Mouse (Mus musculus) intestine, embryonic 16.5 days (tissue): ENCODE results near the gene Crabp2. TPM values are rescaled to one million over a fixed set of nuclear protein-coding genes. Genes with fewer than 3 reads are reported as not detected.

Experiments used
- ATAC-seq: fragments of 200-750 bp; cut with Nextera tagmentation; 2 replicates; pipeline ENCODE4 v1.8.0; 2017; ENCODE audit warnings: moderate TSS enrichment, moderate library complexity
- H3K27ac ChIP-seq: fragments of 300-500 bp; sonication (generic); 2 replicates; pipeline ENCODE4 v1.5.1; 2014; ENCODE audit warnings: mild to moderate bottlenecking, low read length
- H3K27me3 ChIP-seq: fragments of 300-500 bp; sonication (generic); replicated peaks from 2 replicates; pipeline ENCODE4 v1.6.1; 2014; ENCODE audit warnings: low read length, control low read depth, mixed read lengths; ENCODE audit not compliant: control insufficient read depth, insufficient read depth
- H3K36me3 ChIP-seq: fragments of 300-500 bp; sonication (generic); 2 replicates; pipeline ENCODE4 v1.6.1; 2014; ENCODE audit warnings: low read length, control low read depth; ENCODE audit not compliant: control insufficient read depth, insufficient read depth
- H3K4me1 ChIP-seq: fragments of 300-500 bp; sonication (generic); 2 replicates; pipeline ENCODE4 v1.6.1; 2014; ENCODE audit warnings: low read length, control low read depth, mixed read lengths; ENCODE audit not compliant: control insufficient read depth, insufficient read depth
- H3K4me2 ChIP-seq: fragments of 300-500 bp; sonication (generic); 2 replicates; pipeline ENCODE4 v1.6.1; 2014; ENCODE audit warnings: low read depth, low read length, control low read depth
- H3K4me3 ChIP-seq: fragments of 300-500 bp; sonication (generic); 2 replicates; pipeline ENCODE4 v1.5.1; 2014; ENCODE audit warnings: mild to moderate bottlenecking, low read length
- H3K9ac ChIP-seq: fragments of 300-500 bp; sonication (generic); 2 replicates; pipeline ENCODE4 v1.6.1; 2014; ENCODE audit warnings: low read depth, low read length
- H3K9me3 ChIP-seq: fragments of 300-500 bp; sonication (generic); 2 replicates; pipeline ENCODE4 v1.6.1; 2016; ENCODE audit warnings: low read length, control low read depth; ENCODE audit not compliant: control insufficient read depth
- WGBS: fragments of 180-500 bp; shearing (Covaris S2); extraction: QIAGEN DNeasy Blood & Tissue Kit; methylation state at CpG from one replicate; pipeline ENCODE4 v1.1.7; 2014; 5-methylcytosine and 5-hydroxymethylcytosine counted together
- polyA plus RNA-seq: library from polyadenylated mRNA; unstranded; fragments of >200 nt; fragmentation: Nextera tagmentation; extraction: Ambion mirVana; gene quantifications from 2 replicates; pipeline ENCODE4 v1.2.1, GENCODE M21; 2015

The Crabp2 gene
- polyA plus RNA-seq, 1 experiment from 2014 or later, result 3.8 TPM

DNA sequence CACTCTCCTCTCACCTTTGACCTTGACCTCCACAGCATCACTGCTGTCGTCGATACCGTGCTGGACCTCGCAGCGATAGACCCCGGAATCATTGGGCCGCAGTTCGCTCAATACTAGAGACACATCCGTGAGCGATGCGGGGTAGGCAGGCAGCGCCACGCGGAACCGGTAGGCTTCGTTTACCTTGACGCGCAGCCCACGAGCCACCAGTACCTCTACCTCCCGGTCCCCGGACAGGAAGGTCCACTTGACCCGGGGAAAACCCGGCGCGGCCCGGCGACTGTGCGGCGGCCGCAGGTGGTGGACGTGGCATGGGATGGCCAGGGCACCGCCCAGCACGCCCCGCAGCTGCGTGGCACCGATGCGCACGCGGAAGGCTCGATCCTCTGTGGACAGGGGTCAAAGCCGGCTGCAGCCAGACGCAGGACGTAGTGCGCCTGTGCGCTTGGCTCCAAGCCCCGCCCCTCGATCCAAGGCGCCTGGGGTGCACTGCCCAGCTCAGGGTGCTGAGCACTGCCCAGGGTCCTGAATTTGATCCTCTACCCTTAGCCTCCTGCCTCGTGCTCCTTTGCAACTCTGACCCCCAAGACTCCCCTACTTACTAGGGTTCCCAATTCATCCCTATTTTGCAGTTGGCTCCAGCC, 48.6 kb downstream of the Crabp2 start:
- peak; percentile 61; the same call in 1 of the 2 replicates for ATAC-seq
- Histone ChIP-seq H3K9ac (no peak overlapping the region), H3K4me1 (peaks cover 13% of the 10 kb centered on the region; the same call in 1 of the 2 replicates), H3K27me3 (peaks cover 99% of the 10 kb centered on the region), H3K9me3 (no peaks in the 10 kb centered on the region), H3K36me3 (no peaks in the 10 kb centered on the region), H3K4me2 (peak overlapping the region; percentile 64), H3K27ac (no peak overlapping the region), H3K4me3 (peak overlapping the region; percentile 42)
- WGBS, result 1% methylated on average over 49 of the region's 49 CpGs

DNA sequence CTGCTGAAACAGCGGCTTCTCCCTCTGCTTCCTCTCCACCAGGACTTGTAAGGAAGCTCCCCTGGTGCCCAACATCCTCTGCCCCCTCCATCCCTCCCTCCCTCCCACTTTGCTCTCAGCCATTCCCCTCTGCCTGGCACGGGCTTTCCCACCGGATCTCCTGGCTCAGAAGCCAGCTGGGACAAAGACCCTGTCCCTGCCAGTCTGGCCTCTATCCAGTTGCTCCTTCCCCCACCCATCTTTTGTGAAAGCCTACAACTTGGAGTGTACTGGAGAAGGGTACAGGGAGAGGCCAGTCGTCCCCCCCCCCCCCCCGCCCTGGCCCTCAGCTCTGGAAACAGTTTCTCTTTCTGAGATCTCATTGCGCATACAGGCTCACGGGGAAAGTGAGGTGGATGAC, 50.3 kb downstream of the Crabp2 start:
- Histone ChIP-seq H3K4me1 (peaks cover 13% of the 10 kb centered on the region; the same call in 1 of the 2 replicates), H3K27me3 (peaks cover 99% of the 10 kb centered on the region), H3K9ac (no peak overlapping the region), H3K27ac (no peak overlapping the region), H3K4me2 (no peak overlapping the region), H3K36me3 (no peaks in the 10 kb centered on the region), H3K4me3 (no peak overlapping the region), H3K9me3 (no peaks in the 10 kb centered on the region)
- 11% methylated on average over 7 of the region's 7 CpGs for WGBS
- ATAC-seq, result no peak

DNA sequence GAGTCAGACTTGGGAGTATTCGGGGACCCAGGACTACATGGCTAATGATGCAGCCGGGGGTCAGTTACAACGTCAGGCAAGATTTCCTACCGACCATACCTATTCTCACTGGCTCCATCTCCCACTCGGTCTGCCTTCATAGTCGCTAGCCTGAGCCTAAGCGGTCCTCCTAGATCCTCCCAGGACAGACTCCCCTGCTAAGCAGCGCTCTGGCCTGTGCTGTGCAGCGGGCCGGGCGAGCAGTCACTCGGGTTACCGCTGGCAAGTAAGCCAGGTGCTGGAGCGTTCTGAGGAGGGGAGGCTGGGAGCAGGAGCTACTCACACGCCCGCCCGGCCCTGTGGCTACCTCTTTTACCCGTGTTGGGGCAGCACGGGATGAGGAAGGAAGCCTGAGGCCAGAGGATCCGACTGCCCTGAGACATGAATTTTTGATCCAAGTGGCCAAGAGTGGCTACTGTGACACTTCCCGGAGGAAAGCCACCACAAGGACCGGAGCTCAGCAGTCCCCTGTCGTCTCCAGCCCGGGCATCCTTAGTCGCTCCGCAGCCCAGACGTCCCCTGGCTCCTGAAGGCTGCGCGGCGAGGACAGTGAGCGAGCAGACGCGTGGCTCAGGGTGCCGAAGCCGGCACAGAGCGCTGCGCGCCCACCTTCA, 50.9 kb downstream of the Crabp2 start:
- Histone ChIP-seq H3K36me3 (no peaks in the 10 kb centered on the region), H3K4me3 (peak overlapping the region; percentile 40), H3K9me3 (no peaks in the 10 kb centered on the region), H3K4me1 (peaks cover 13% of the 10 kb centered on the region; the same call in 1 of the 2 replicates), H3K27ac (no peak overlapping the region), H3K4me2 (peak overlapping the region; percentile 59), H3K9ac (no peak overlapping the region), H3K27me3 (peaks cover 95% of the 10 kb centered on the region)
- WGBS, result 1% methylated on average over 38 of the region's 38 CpGs
- no peak for ATAC-seq

DNA sequence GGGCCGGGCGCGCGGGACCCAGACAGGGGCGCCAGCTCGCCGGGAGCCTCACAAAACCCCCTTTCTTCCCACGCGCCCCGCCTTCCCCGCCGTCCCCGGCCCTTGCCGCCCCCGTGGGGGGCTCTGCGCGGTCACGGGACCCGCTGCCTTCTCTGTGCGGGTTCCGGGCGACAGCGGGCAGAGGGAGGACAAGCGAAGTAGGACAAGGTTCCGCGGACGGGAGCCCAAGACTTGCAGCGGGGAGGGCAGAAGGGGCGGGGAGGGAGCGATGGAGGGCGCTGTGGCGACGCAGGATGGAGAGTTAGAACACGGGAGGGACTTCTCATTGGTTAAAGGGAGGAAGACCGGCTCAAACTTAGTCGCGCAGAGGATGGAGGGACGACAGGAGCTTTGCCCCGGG, 51.7 kb downstream of the Crabp2 start, which contains the start of gene Bcan:
Gene Bcan (minus strand): TSS at position 50 of the 400 bp plus-strand sequence.
- no peaks in the 10 kb centered on the region for H3K9me3 ChIP-seq
- peak within 1 kb of the TSS; percentile 59 for H3K4me2 ChIP-seq
- no peak for ATAC-seq
- no peaks in the 10 kb centered on the region for H3K36me3 ChIP-seq
- 0% methylated on average over 39 of the region's 39 CpGs for WGBS
- H3K4me1 ChIP-seq, result peaks cover 13% of the 10 kb centered on the region; the same call in 1 of the 2 replicates
- peaks cover 87% of the 10 kb centered on the region for H3K27me3 ChIP-seq
- H3K9ac ChIP-seq, result no peak within 1 kb of the TSS
- no peak within 1 kb of the TSS for H3K27ac ChIP-seq
- H3K4me3 ChIP-seq, result peak within 1 kb of the TSS; percentile 40

DNA sequence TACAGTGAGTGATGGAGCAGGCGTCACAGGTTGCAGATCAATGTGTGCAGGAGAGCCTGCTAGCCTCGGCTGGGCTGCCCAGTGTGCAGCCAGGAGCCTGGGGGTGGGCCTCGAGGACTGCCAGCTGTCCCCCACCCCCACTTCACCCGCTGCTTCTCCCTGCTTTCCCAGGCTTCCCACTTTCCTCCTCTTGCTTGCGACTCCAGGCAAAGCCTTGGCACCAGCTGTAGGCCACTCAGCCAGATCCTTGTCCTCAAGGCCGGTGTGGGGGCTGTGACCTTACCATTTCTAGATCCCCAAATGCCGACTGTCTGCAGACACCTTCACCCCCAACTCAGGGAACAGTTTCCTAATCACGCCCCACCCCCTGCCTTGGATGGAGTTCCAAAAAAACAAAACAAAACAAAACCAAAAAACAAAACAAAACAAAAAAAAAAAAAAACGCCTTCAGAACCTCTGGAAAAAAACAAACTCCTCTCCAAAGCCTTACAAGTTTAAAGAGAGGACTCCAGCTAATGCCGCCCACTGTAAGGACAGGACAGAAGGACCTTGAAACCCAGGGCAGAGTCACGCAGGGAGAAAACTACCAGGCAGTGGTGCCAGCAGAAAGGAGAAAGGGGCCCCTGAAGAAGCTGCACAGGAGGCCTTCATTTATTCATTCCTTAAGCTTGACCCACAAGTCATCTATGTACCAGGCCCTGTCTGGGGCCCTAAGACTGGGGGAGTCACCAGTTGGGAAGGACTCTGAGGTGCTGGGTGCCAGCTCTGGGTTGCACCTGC, 52.5 kb downstream of the Crabp2 start:
- no peak overlapping the region for H3K27ac ChIP-seq
- peaks cover 13% of the 10 kb centered on the region; the same call in 1 of the 2 replicates for H3K4me1 ChIP-seq
- 13% methylated on average over 11 of the region's 11 CpGs for WGBS
- H3K36me3 ChIP-seq, result no peaks in the 10 kb centered on the region
- H3K9ac ChIP-seq, result no peak overlapping the region
- ATAC-seq, result no peak
- H3K4me3 ChIP-seq, result no peak overlapping the region
- H3K9me3 ChIP-seq, result 0 out of 2 replicates have a peak, but pooled peaks cover 3% of the 10 kb centered on the region
- H3K4me2 ChIP-seq, result no peak overlapping the region
- H3K27me3 ChIP-seq, result peaks cover 81% of the 10 kb centered on the region

GRCm38 (mm10) chr3:88002291-88002976, 54.0 kb downstream of the Crabp2 start:
- Histone ChIP-seq H3K9me3 (0 out of 2 replicates have a peak, but pooled peaks cover 3% of the 10 kb centered on the region), H3K27ac (no peak overlapping the region), H3K4me1 (0 out of 2 replicates have a peak, but pooled peaks cover 9% of the 10 kb centered on the region), H3K36me3 (no peaks in the 10 kb centered on the region), H3K27me3 (peaks cover 67% of the 10 kb centered on the region), H3K4me3 (no peak overlapping the region; the same call in 1 of the 2 replicates), H3K4me2 (no peak overlapping the region), H3K9ac (no peak overlapping the region)
- ATAC-seq, result no peak
- WGBS, result 5% methylated on average over 17 of the region's 17 CpGs

Other genes with a start within 250 kb of the Crabp2 start
- gene Lrrc71, start 200.0 kb upstream of the Crabp2 start, polyA plus RNA-seq, result 0.39 and 0.58 TPM in 2 replicates
- gene Ntrk1, start 153.5 kb upstream of the Crabp2 start, polyA plus RNA-seq, result 1.4 and 1.6 TPM in 2 replicates
- gene Insrr, start 151.7 kb upstream of the Crabp2 start, polyA plus RNA-seq, result 0.27 and 0.39 TPM in 2 replicates
- gene Pear1, start 124.4 kb upstream of the Crabp2 start, polyA plus RNA-seq, result 22.2 and 22.5 TPM in 2 replicates
- 0.36 and 0.37 TPM in 2 replicates for gene Sh2d2a, start 101.9 kb upstream of the Crabp2 start, polyA plus RNA-seq
- gene Prcc, start 63.1 kb upstream of the Crabp2 start, polyA plus RNA-seq, result 9.8 and 10.7 TPM in 2 replicates
- 75.5 and 76.0 TPM in 2 replicates for gene Hdgf, start 42.3 kb upstream of the Crabp2 start, polyA plus RNA-seq
- 78.7 and 80.6 TPM in 2 replicates for gene Mrpl24, start 29.2 kb upstream of the Crabp2 start, polyA plus RNA-seq
- 37.2 and 39.8 TPM in 2 replicates for gene Isg20l2, start 18.4 kb upstream of the Crabp2 start, polyA plus RNA-seq
- 14.2 and 14.3 TPM in 2 replicates for gene Rrnad1, start 17.9 kb upstream of the Crabp2 start, polyA plus RNA-seq
- gene Nes, start 22.4 kb downstream of the Crabp2 start, polyA plus RNA-seq, result 9.4 and 10.3 TPM in 2 replicates
- 0.18 and 0.67 TPM in 2 replicates for gene Bcan, start 51.6 kb downstream of the Crabp2 start, polyA plus RNA-seq
- not detected in 2 replicates for gene Hapln2, start 78.9 kb downstream of the Crabp2 start, polyA plus RNA-seq
- 30.4 and 38.3 TPM in 2 replicates for gene Gpatch4, start 94.4 kb downstream of the Crabp2 start, polyA plus RNA-seq
- gene Naxe, start 109.8 kb downstream of the Crabp2 start, polyA plus RNA-seq, result 170 and 178 TPM in 2 replicates
- gene Ttc24, start 129.6 kb downstream of the Crabp2 start, polyA plus RNA-seq, result not detected in 2 replicates
- 14.3 and 14.5 TPM in 2 replicates for gene Iqgap3, start 133.3 kb downstream of the Crabp2 start, polyA plus RNA-seq
- 13.7 and 23.2 TPM in 2 replicates for gene Mef2d, start 193.7 kb downstream of the Crabp2 start, polyA plus RNA-seq